Mouse (Mus musculus) intestine, postnatal 0 days (tissue): Measurements from ENCODE around the gene Capn2. TPM values are rescaled to one million over a fixed set of nuclear protein-coding genes. Genes with fewer than 3 reads are reported as not detected.

ENCODE experiments used
- ATAC-seq: fragments of 200-750 bp; cut with Nextera tagmentation; 2 replicates; pipeline ENCODE4 v1.8.0; 2017; ENCODE audit warnings: mild to moderate bottlenecking, moderate TSS enrichment, moderate library complexity
- H3K27ac ChIP-seq: fragments of 300-500 bp; sonication (generic); 2 replicates; pipeline ENCODE4 v1.5.1; 2014; ENCODE audit warnings: mild to moderate bottlenecking, low read depth, low read length, moderate library complexity
- H3K27me3 ChIP-seq: fragments of 300-500 bp; sonication (generic); replicated peaks from 2 replicates; pipeline ENCODE4 v1.6.1; 2014; ENCODE audit warnings: low read length, mixed read lengths; ENCODE audit not compliant: control insufficient read depth, insufficient read depth
- H3K36me3 ChIP-seq: fragments of 300-500 bp; sonication (generic); 2 replicates; pipeline ENCODE4 v1.6.1; 2014; ENCODE audit warnings: mild to moderate bottlenecking, moderate library complexity; ENCODE audit not compliant: control insufficient read depth, insufficient read depth
- H3K4me1 ChIP-seq: fragments of 300-500 bp; sonication (generic); replicated peaks from 2 replicates; pipeline ENCODE4 v1.6.1; 2014; ENCODE audit warnings: antibody characterized with exemption, low read length, mixed read lengths; ENCODE audit not compliant: control insufficient read depth, insufficient read depth
- H3K4me2 ChIP-seq: fragments of 300-500 bp; sonication (generic); replicated peaks from 2 replicates; pipeline ENCODE4 v1.6.1; 2014; ENCODE audit warnings: low read depth, mild to moderate bottlenecking, moderate library complexity
- H3K4me3 ChIP-seq: fragments of 300-500 bp; sonication (generic); 2 replicates; pipeline ENCODE4 v1.5.1; 2014; ENCODE audit warnings: low read depth, low read length
- H3K9ac ChIP-seq: fragments of 300-500 bp; sonication (generic); 2 replicates; pipeline ENCODE4 v1.6.1; 2014; ENCODE audit warnings: mild to moderate bottlenecking, low read depth, low read length
- H3K9me3 ChIP-seq: fragments of 300-500 bp; sonication (generic); 2 replicates; pipeline ENCODE4 v1.6.1; 2016; ENCODE audit warnings: mixed run types; ENCODE audit not compliant: control insufficient read depth
- CTCF ChIP-seq: sonication (generic); IDR thresholded peaks from 2 replicates; pipeline ENCODE4 v1.5.1; 2016; ENCODE audit warnings: low read depth, mild to moderate bottlenecking, control low read depth, antibody characterized with exemption, moderate library complexity
- WGBS: fragments of 180-500 bp; shearing (Covaris S2); extraction: QIAGEN DNeasy Blood & Tissue Kit; methylation state at CpG from one replicate; pipeline ENCODE4 v1.1.7; 2014; 5-methylcytosine and 5-hydroxymethylcytosine counted together
- polyA plus RNA-seq: library from polyadenylated mRNA; unstranded; fragments of >200 nt; fragmentation: Nextera tagmentation; extraction: Ambion mirVana; gene quantifications from 2 replicates; pipeline ENCODE4 v1.2.1, GENCODE M21; 2015

Capn2 gene
- polyA plus RNA-seq, 1 experiment from 2014 or later, result 34.0 TPM

- ATAC-seq, result no peak
- Histone ChIP-seq H3K27ac (no peak overlapping the region), H3K4me1 (no peaks in the 10 kb centered on the region), H3K36me3 (no peaks in the 10 kb centered on the region), H3K4me3 (no peak overlapping the region), H3K4me2 (no peak overlapping the region), H3K27me3 (no peaks in the 10 kb centered on the region), H3K9ac (no peak overlapping the region), H3K9me3 (no peaks in the 10 kb centered on the region)
- TF ChIP-seq CTCF, result peak; percentile 90
- 24% methylated on average over 3 of the region's 3 CpGs for WGBS
Observed at GRCm38 (mm10) chr1:182560390-182561098, 43.1 kb upstream of the Capn2 start.

GRCm38 (mm10) chr1:182559530-182559929 is 42.1 kb upstream of the Capn2 start:
- no peaks in the 10 kb centered on the region for H3K9me3 ChIP-seq
- no peak overlapping the region for H3K9ac ChIP-seq
- no peak for TF ChIP-seq CTCF
- no peaks in the 10 kb centered on the region for H3K36me3 ChIP-seq
- no peak overlapping the region for H3K4me2 ChIP-seq
- 87% methylated on average over 10 of the region's 11 CpGs for WGBS
- no peak for ATAC-seq
- H3K4me1 ChIP-seq, result no peaks in the 10 kb centered on the region
- H3K4me3 ChIP-seq, result no peak overlapping the region
- no peak overlapping the region for H3K27ac ChIP-seq
- no peaks in the 10 kb centered on the region for H3K27me3 ChIP-seq

- ATAC-seq, result no peak
- TF ChIP-seq CTCF, result no peak
- Histone ChIP-seq H3K4me2 (no peak overlapping the region), H3K4me1 (no peaks in the 10 kb centered on the region), H3K9me3 (no peaks in the 10 kb centered on the region), H3K27ac (no peak overlapping the region), H3K36me3 (no peaks in the 10 kb centered on the region), H3K27me3 (no peaks in the 10 kb centered on the region), H3K4me3 (no peak overlapping the region), H3K9ac (no peak overlapping the region)
- WGBS, result 79% methylated on average over 4 of the region's 4 CpGs
Observed at GRCm38 (mm10) chr1:182558271-182558670, 40.9 kb upstream of the Capn2 start.

GRCm38 (mm10) chr1:182553649-182554375 is 36.4 kb upstream of the Capn2 start:
- no peaks in the 10 kb centered on the region for H3K36me3 ChIP-seq
- 61% methylated on average over 12 of the region's 12 CpGs for WGBS
- peak; percentile 43; the same call in 1 of the 2 replicates for ATAC-seq
- H3K27ac ChIP-seq, result no peak overlapping the region
- H3K9me3 ChIP-seq, result no peaks in the 10 kb centered on the region
- H3K4me3 ChIP-seq, result no peak overlapping the region
- H3K9ac ChIP-seq, result no peak overlapping the region
- H3K27me3 ChIP-seq, result no peaks in the 10 kb centered on the region
- H3K4me2 ChIP-seq, result no peak overlapping the region
- TF ChIP-seq CTCF, result peak; percentile 93
- H3K4me1 ChIP-seq, result no peaks in the 10 kb centered on the region

GRCm38 (mm10) chr1:182550761-182551160 is 33.4 kb upstream of the Capn2 start:
- WGBS, result 65% methylated on average over 8 of the region's 8 CpGs

GRCm38 (mm10) chr1:182543906-182544305 is 26.5 kb upstream of the Capn2 start:
- no peak for TF ChIP-seq CTCF
- no peaks in the 10 kb centered on the region for H3K36me3 ChIP-seq
- H3K4me2 ChIP-seq, result no peak overlapping the region
- no peaks in the 10 kb centered on the region for H3K9me3 ChIP-seq
- 62% methylated on average over 1 of the region's 1 CpGs for WGBS
- no peak for ATAC-seq
- H3K4me1 ChIP-seq, result no peaks in the 10 kb centered on the region
- H3K27me3 ChIP-seq, result no peaks in the 10 kb centered on the region
- no peak overlapping the region for H3K9ac ChIP-seq
- H3K27ac ChIP-seq, result no peak overlapping the region
- H3K4me3 ChIP-seq, result no peak overlapping the region

More at GRCm38 (mm10) chr1:182550761-182551160, 33.4 kb upstream of the Capn2 start:
- Histone ChIP-seq H3K27ac (no peak overlapping the region), H3K4me2 (no peak overlapping the region), H3K4me1 (no peaks in the 10 kb centered on the region), H3K27me3 (no peaks in the 10 kb centered on the region), H3K9ac (no peak overlapping the region), H3K36me3 (no peaks in the 10 kb centered on the region), H3K9me3 (no peaks in the 10 kb centered on the region), H3K4me3 (no peak overlapping the region)
- TF ChIP-seq CTCF, result no peak
- ATAC-seq, result no peak
